Mouse (Mus musculus) adipocyte (in vitro differentiated cells): ENCODE results near the gene Hectd4.
"Not testable (repeated sequence)": the region's sequence is repeated elsewhere in the genome, so short reads cannot be mapped to it uniquely, and the experiment has no call there.

Experiments used
- DNase-seq: peaks from one replicate; pipeline ENCODE4 v3.0.0-alpha.2; 2016; ENCODE audit warnings: low spot score

Gene Hectd4

DNA sequence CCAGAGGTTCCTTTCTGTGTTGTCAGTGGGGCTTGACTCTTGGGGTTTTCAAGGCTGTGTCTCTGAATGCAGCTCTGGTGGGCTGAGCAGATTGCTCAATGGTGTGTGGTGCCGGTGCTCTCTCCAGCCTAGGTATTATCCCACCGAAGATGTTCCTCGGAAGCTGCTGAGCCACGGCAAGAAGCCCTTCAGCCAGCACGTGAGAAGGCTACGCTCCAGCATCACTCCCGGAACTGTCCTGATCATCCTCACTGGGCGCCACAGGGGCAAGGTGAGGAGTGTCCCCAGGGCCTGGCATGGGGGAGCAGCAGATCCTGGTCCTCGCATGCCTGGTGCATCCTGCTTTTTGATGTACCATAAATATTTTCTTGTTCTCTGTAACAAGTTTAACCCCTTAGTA, 13.5 kb upstream of the Hectd4 start:
- DNase-seq, result no peak

DNA sequence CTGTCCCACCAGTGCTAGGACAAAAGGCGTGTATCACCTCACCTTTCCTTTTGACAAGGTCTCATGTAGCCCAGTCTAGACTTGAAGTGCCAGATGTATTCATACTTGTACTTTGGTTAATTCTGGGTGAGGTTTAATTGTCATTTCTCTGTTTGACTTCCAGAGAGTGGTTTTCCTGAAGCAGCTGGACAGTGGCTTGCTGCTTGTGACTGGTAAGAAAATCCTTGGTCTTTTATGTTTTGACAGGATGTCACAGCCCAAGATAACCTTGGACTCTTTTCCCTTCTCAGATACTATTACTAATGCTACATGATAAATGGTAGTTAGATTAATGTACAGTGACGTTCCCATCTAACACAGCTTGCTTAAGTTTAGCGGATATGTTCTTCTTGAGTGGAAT, 13.0 kb upstream of the Hectd4 start:
- DNase-seq, result no peak

- no peak for DNase-seq
These were observed 10.0 kb upstream of the Hectd4 start for GRCm38 (mm10) chr5:121209755-121210600.

DNA sequence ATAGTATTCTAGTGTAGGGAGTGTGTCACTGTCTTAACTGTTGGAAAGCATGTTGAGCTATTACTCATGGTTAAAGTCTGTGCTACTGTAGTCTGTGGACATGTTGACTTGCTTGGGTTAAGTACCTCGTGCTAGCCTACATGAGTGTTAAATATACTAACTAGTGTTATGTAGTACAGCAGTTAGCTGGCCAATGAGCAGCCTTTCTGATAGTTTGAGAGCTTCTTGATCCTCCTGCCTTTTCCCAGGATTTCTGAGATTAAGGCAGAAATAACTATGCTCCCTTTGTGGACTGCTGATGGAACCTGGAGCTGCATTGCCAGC, 9.5 kb upstream of the Hectd4 start:
- no peak for DNase-seq

DNA sequence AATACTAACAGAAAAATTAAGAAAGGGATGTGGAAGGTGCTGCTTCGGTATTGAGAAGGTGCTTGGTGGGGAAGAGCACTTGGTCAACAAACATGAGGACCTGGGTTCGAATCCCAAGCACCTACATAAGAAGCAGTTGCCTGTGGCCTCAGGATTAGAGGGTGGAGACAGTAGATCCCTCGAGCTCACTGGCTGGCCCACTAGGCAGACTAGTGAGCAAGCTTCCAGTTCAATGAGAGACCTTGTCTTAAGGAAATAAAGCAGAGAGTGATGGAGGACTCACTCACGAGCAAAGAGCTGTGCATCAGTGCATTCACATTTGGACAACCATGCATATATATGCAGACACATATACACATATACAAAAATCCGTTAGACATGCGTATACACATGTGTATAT, 7.9 kb upstream of the Hectd4 start:
- DNase-seq, result no peak

DNA sequence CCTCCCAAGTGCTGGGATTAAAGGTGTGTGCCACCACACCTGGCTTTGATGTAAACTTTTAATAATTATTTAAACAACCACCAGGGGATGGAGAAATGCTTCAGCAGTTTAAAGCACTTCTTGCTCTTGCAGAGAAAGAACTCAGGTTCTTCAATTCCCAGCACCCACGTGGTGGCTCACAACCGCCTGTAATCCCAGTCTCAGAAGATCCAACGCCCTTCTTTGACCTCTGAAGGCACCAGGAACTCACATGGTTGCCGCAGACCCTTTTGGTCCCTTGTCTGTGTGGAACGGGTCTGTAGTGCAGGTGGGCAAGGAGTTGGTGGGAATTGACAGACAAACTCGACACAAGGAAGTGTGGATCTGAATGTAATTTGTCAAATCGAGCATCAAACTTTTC, 5.3 kb upstream of the Hectd4 start:
- DNase-seq, result no peak

DNA sequence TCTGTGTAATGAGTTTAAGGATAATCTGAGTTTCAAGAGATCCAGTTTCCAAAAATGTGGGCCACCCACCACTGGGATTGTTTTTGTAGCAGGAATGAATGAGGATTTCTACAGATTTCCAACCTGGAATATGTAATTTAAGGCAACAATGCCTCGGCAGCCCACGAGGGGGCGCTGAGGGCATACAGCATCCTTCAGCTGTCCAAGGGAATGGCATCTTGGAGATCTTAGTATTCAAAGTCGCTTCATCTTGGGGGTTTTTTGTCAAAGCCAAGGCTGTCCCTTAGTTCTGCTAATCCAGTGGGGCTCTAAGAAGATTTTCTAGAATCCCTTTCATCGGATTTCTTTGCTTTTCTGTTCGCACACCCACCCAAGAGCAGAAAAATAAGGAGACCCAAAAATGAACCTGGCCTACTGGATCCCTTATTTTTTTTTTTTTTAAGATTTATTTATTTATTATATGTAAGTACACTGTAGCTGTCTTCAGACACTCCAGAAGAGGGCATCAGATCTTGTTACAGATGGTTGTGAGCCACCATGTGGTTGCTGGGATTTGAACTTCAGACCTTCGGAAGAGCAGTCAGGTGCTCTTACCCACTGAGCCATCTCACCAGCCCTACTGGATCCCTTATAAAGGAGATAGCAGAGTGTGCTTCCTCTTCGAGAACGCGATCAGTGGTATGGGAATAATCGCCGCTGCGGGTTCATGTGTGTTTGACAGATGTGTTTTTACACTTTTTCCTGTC, 4.5 kb upstream of the Hectd4 start:
- peak; percentile 83 for DNase-seq

- peak; percentile 88 for DNase-seq
These were observed 3.9 kb upstream of the Hectd4 start for GRCm38 (mm10) chr5:121216126-121216446.

DNA sequence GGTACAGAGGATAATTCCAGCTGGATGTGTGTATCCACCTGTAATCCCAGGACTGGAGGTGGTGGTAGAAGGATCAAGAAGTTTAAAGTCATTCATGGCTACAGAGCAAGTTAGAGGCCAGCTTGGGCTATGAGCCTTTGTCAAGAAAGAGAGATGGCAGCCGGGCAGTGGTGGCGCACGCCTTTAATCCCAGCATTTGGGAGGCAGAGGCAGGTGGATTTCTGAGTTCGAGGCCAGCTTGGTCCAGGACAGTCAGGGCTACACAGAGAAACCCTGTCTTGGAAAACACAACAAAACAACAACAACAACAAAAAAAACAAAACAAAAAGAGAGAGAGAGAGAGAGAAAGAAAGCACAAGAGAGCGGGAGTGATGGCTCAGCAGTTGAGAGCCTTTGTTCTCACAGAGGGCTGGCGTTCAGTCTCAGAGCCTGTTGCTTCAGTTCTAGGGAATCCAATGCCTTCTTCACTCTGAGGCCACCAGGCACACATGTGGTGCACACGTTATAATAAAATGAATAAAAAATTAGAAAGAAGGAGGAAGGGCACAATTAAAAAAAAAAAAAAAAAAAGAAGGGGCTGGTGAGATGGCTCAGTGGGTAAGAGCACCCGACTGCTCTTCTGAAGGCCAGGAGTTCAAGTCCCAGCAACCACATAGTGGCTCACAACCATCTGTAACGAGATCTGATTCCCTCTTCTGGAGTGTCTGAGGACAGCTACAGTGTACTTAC, 3.3 kb upstream of the Hectd4 start:
- DNase-seq, result not testable (repeated sequence)

DNA sequence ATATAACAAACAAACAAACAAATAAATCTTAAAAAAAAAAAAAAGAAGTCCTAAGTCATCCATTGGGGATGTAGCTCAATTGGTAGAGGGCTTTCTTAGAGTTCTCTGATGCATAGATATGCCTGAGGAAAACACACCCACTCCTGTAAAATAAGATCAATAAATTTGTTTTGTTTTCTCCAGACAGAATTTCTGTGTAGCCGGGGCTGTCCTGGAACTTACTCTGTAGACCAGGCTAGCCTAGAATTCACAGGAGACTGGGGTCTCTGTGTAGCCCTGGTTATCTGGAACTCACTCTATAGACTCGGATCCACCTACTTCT, 2.7 kb upstream of the Hectd4 start:
- DNase-seq, result no peak

- no peak for DNase-seq
These were observed 829 bp upstream of the Hectd4 start for GRCm38 (mm10) chr5:121219190-121219589.

DNA sequence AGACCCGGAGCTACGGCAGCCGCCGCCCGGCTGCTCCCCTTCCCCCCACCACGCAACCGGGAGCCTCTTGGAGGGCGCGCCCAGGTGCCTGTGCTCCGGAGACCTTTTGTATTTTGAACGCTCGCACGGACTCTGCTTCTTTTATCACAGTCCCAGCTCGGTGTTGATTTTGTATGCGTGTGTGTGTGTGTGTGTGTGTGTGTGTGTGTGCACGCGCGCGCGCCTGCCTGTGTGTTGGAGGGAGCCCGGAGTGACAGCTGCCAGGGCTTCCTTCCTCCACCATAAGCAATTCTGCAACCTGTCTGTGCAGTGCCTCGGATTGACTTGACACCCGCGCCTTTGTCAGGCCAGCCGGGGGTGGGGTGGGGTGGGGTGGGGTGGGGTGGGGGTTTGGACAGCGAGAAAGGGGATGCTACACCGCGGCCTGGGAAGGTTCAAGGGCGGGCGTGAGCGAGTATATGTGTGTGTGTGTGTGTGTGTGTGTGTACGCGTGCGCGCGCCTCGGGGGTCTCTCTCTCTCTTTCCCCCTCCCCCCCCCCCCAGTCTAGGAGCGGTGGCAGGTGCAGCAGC, 798 bp downstream of the Hectd4 start:
- peak; percentile 37 for DNase-seq

DNA sequence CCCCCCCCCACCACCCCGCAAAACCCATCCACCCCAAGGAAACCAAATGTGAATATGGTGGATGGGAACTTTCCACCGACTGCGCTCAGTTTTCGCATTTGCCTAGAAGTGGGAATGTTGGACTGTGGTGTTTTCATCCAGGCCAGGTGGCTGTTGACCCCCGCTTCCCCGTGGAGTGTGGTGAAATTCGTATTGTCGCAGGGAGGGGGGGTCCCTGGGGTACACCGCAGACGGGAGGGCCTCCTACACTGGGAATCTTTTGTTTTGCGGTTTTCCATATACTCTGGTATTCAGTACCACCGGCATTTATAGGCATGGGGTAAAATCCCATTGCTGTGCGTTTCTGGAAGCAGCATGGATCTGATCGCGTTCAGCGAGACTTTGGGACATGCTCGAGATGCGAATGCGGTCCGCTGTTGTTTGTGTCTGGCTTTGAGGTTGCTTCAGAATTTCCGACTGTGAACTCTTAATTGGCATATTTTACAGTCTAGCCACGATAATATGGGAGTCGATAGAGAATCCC, 1.4 kb downstream of the Hectd4 start:
- DNase-seq, result no peak

DNA sequence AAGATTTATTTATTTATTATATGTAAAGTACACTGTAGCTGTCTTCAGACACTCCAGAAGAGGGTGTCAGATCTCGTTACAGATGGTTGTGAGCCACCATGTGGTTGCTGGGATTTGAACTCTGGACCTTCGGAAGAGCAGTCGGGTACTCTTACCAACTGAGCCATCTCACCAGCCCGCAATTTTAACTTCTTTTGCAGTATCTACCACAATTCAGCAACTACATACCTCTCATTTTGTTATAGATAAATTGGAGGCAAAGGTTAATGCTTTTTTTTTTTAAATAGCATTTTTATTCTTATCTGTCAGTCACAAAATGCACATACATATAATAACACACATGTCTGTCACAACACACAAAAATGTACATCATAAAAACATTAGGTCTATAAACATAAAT, 4.0 kb downstream of the Hectd4 start:
- not testable (repeated sequence) for DNase-seq

DNA sequence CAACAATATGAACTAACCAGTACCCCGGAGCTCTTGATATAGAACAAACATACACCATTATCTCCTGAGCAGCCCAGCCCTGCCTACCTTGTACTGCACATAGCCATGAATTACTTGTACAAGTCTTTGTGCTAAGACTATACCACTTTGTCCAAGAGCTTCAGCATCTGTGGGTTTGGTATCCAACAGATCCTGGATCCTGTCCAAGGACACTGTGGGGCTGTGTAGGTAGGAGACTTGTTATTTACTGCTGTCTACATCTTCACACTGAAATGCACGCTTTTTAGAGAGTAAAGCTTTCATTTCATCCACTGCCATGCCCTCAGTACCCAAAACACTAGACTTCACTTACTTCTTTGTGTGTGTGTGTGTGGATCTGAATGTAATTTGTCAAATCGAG, 4.8 kb downstream of the Hectd4 start:
- no peak for DNase-seq

DNA sequence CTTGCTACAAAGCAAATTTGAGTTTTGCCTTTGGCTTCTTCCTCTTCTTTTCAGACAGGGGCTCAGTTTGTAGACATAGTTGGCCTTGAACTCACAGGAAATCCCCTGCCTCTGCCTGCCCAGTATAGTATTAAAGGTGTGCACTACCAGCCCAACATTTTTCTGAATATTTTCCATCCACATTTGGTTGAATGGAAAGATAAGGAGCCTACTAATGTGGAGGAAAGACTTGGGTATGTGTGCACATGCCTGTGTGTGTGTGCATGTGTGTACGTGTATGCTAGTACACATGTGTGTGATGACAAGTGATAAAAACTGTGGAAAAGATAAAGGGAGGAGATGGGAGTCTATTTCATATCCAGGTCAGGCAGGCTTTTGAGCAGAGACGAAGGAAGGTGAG, 5.8 kb downstream of the Hectd4 start:
- DNase-seq, result no peak

GRCm38 (mm10) chr5:121226406-121226805, 6.4 kb downstream of the Hectd4 start:
- DNase-seq, result no peak

DNA sequence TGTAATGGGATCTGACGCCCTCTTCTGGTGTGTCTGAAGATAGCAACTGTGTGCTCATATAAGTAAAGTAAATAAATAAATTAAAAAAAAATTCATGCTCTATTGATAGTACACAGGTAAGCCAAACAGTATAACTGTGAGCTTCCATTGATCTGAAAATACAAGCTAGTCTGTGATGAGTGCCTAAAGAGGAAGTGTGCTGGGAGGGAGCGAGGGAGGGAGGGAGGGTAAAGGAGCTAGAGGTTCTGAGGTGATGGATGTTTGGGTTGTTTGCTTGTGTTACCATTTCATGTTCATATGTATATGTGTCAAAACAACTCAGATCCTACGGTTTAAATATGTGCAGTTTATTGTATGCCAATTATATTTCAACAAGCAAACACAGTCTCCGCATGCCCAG, 6.8 kb downstream of the Hectd4 start:
- DNase-seq, result no peak

- not testable (repeated sequence) for DNase-seq
These were observed 7.3 kb downstream of the Hectd4 start for GRCm38 (mm10) chr5:121227330-121227729.

GRCm38 (mm10) chr5:121229182-121229581, 9.2 kb downstream of the Hectd4 start:
- DNase-seq, result no peak

- DNase-seq, result no peak
These were observed 10.8 kb downstream of the Hectd4 start for GRCm38 (mm10) chr5:121230811-121231210.

- DNase-seq, result no peak
These were observed 12.8 kb downstream of the Hectd4 start for GRCm38 (mm10) chr5:121232789-121233188.

DNA sequence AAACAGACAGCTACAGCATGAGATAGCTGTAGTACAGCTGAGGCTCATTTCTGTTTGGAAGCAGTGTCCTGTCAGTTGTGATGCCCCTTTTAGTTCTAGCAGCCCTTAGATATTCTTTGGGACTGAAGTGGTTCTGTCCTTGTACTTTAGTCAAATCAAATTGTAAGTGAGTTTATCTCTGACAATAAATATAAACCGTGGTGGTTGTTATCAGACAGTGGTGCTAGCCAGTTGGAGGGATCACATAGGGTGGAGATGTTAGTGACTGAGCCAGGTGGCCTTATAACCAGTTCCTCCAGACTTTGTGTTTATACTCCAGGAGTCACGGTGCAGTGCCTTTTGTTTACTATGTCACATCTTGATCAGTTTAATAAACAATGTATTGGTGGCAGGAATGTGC, 13.7 kb downstream of the Hectd4 start:
- no peak for DNase-seq
